Mouse (Mus musculus) yolk sac, embryonic 10.5 days (tissue): ENCODE data around the gene Olfr1410.

ENCODE experiments used
- DNase-seq: peaks from one replicate; pipeline ENCODE4 v3.0.0-alpha.2; 2017; ENCODE audit warnings: low spot score

Olfr1410 gene

DNA sequence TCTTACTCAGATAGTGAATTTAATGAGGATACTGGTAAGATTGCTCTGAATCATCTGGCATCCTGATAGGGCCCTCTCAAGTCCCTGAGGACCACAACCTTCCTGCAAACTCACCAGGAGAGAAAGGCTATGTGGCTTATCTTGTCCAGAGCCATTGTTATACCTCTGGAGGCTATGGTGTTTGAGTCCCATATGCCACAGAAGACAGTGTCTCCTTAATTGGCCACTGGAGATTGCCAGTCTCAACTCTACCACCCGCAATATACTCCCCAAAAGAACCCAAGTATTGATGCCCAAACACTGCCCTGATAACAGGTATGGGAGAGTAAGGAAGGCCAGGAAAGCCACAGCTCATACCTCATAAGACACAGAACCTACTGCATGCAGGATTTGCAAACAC, at the start of gene Olfr1410:
TSS of gene Olfr1410 (plus strand) at position 301 of the 400 bp plus-strand sequence.
- DNase-seq, result no peak

DNA sequence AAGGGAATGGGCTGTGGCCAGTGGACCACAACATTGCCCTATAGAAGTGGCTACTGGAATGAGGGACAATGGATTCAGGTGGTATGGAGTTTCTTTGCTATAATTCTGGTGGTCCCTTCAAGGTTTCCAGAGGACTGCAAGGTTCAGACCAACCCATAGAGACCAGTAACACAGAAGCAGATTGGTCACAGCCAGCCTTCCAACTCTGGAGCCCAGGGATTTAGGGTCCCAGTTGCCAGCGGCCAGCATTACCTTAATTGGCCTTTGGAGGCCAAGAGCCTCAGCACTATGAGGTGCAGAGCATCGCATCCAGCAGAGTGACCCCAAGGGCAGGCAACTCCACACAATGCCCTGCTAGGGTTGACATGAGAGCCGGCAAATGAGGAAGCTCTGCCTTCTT, 34.6 kb upstream of the Olfr1410 start, which contains the start of gene Olfr1413:
TSS of gene Olfr1413 (plus strand) at position 301 of the 400 bp plus-strand sequence.
- DNase-seq, result no peak

DNA sequence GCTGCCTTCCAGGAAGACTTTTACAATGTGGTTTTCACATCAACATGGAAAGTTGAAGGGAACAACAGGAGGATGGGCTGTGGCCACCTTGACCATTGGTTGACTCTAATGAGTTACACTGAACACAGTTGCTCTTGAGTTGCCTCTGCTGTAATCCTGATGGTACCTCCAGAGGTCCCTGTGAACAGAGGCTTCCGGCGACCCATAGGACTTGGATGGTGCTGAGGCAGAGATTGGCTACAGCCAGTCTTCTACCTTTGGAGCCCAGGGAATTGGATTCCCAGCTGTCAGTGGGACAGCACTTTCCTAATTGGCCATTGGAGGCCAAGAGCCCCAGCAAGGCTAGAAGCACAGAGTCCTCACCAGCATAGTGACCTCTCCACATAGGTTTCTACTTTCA, 20.1 kb upstream of the Olfr1410 start, which contains the start of gene Olfr1412:
TSS of gene Olfr1412 (plus strand) at position 301 of the 400 bp plus-strand sequence.
- no peak for DNase-seq

DNA sequence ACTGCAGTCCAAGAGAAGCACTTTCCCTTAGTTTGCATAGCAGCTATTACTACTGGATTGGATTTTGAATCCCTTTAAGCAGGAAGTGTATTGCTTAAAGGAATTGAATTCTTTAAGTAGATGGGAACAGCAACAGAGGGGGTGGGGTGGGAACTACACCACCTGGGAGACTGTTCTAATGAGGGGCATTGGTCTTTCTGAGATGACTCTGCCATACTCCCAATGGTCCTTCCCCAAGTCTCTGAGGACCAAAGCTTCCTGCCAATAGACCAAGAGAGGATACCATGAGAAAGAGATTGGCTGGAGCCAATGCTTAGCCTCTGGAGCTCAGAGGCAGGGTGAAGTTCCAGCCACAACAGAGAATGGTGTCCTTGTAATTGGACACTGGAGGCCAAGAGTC, 11.5 kb upstream of the Olfr1410 start, which contains the start of gene Olfr1411:
TSS of gene Olfr1411 (plus strand) at position 301 of the 400 bp plus-strand sequence.
- no peak for DNase-seq

DNA sequence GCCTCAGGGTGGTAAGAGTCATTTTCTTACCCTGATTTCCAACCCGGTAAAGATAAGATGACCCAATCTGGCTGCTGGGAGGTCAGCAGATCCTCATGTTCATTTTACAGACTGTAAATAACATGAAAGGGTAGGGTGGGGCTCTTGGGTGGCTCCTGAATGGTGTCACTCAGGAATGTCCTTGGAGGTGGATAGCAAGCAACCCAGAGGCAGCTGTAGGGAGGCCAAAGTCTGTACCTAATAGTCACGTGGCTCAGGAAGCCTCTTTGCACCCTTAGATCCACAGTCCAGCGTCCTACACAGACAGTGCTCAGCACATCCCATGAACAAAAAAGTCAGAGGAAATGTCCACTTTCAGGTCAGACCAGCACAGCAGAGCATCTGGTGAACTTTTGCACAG, 9.6 kb upstream of the Olfr1410 start:
- no peak for DNase-seq

DNA sequence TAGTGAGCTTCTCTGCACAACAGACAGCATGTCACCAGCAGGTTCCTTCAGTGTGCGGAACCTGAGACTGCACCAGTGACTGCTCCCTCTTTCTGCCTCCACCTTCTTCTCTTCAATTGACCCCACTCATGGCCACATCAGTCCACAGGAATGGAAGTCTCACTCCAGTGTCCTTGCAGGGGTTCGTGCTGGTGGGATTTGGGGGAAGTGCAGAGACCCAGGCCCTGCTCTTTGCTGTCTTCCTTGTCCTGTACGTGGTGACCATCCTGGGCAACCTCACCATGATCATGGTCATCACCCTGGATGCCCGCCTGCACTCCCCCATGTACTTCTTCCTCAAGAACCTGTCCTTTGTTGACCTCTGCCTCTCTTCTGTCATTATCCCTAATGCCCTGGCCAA, 2.1 kb downstream of the Olfr1410 start:
- no peak for DNase-seq

DNA sequence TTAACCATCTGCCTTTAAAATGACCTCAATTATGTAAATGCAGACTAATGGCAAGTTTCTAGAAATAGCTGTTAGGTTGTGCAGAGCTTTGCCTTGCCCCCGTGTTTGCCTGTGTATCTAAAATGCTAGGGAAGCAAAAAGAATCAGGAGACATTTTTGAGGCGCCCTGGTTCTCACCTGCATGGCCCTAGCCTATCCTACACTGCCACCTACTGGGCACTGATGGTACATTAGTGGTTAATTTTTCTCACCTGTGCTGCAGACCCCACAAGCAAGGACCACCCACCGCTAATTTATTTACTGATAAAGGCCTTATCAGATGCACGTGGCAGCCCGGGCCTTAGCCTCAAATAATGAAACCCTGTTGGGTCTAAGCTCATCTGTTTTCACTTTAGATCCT, 5.4 kb downstream of the Olfr1410 start:
- peak; percentile 9 for DNase-seq

DNA sequence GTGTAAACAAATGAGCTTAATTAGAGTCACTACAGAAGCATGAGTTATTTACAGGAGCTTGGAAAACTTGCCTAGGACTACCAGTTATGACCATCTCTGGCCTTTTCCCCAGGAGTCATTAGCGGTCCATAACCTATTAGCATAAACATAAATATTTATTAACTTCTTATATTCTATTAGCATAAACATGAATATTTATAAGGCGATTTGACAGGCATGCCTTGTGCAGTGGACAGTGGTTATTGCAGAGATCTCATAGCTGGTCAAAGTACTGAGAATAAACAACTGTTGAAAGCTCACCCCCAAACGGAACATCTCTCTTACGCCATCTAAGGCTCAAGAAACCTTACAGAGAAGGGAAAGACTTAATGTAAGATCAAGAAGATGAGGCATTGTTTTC, 7.6 kb downstream of the Olfr1410 start:
- no peak for DNase-seq

DNA sequence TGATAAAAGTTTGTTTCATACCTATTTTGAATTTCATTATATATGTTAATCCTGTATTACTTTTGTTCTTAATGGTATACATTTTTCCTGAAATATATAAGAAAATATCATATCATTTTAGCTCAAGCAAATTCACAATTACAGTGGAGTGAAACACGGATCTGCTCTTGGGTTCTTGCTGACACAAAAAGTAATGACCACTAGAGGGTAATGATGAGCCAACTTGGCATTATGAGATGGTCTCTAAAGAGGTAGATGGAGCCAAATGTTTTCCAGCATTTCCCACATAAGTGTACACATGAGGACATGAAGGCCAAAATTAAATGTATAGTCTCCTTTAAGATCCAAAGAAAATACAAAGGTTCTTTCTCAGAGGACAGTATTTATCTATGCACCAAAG, 8.9 kb downstream of the Olfr1410 start:
- DNase-seq, result no peak

DNA sequence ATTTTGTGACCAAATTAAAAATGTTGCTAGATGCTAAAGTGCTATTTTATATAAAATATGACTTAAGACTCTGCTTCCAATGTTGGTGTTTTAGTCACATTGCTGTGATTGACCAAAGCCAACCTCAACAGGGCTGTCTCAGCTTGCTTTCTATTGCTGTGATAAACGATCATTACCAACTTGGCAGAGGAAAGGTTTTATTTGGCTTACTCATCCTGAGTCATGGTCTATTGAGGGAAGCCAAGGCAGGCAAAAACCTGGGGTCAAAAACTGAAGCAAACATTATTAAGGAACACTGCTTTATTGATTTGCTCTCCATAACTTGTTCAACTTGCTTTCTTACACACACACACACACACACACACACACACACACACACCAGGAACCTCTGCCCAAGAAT, 10.5 kb downstream of the Olfr1410 start:
- no peak for DNase-seq

DNA sequence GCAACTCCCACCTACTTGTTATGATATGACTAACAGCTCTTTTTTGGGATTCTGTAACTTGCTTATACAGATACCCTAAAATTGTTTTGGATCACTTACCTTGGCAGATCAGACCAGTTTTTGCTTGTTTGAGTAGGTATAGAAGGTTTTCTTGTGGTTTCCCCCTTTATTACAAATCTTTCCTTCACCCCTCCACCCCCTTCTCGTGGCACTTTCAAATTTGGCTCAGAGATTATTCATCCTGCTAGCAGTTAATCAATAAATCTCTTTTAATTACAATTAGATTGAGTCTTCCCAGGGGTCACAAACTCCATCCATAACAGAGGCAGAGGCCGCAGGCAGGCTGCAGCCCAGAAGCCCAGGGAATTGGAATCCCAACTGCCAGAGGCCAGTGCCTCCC, 11.9 kb downstream of the Olfr1410 start, which contains the start of gene Olfr12:
TSS of gene Olfr12 (plus strand) at position 301 of the 400 bp plus-strand sequence.
- DNase-seq, result no peak

DNA sequence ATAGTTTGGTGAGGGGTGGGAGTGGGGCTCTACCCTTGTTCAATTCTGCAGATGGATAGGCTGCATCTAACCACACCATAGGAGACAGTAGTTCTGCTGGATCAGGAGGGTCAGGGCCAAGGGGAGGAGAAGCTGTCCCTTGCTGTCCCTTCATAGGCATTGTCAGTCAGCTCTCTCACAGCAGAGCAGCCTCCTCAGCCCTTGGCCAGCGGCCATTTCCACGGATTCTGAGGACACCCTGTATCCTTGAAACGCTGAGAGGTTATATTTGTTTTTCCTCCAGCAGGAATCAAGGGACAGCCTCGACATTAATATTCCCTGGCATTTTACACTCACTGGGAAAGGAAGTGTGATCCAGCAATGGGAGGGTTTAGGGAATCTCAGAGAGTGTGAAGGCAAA, 12.8 kb downstream of the Olfr1410 start:
- DNase-seq, result no peak

DNA sequence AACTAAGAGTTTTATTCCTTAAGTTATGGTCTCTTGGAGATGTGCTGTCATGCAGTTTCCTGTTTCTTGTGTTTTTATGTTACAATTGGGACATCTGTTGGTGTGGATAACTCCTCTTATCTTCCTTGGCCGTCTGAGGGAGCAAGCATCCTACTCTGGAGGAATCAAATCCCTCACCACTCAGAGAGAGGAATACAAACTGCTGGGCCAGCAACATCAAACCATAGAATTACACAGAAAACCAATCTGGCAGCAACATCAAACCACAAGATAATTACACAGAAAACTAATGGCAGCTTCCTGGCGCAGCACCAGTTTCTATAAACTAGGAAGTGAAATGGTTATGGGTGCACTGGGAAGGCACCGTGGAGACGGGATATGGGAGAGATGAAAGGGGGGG, 22.6 kb downstream of the Olfr1410 start:
- DNase-seq, result no peak

DNA sequence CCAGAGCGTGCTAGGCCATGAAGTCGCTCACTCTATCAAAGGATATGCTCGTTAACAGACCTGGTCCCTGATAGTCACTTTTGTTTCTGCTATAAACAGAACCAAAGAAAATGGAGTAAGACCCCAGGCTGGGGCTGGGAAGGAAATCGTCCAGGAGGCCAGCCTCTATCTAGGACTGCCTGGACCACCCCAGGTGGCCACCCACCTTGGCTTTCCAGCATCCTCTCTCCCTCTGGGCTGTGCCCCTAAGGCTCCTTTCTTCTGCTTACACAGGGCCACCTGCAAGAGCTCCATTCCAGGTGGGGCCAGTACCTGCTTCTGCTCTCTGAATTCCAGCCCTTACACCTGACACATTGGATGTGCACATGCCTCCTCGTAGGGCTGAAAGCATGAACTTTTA, 26.6 kb downstream of the Olfr1410 start:
- DNase-seq, result no peak

DNA sequence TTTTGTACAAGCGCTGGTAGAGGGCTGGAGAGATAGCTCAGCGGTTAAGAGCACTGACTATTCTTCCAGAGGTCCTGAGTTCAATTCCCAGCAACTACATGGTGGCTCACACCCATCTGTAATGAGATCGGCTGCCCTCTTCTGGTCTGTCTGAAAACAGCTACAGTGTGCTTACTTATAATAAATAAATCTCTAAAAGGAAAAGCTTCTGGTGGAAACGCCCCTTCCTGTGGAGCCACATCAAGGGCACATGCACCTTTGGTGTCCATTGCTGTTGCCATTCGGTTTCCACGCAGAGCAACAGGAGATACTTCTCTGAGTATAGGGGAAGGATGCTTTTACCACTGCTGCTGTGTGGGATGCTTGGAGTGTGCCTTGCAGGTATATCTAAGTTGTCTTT, 27.4 kb downstream of the Olfr1410 start:
- no peak for DNase-seq

DNA sequence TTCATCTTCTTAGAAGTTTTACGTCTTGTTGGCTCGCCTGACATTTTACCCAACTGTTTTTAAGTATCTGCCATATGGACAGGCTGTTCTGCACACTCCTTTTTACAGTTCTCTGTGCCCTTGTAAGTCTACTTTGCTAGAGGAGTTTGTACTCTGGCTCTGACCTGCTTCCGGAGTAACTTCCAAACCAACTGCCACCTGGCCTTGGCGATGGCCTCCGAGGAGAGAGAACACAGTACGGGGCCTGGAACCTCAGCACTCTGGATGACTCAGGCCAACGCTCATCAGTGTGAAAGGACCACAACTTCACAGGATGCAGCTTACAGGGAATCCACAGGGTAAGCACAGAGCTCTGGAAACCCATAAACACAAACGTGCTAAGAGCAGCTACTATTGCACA, 28.1 kb downstream of the Olfr1410 start:
- no peak for DNase-seq

DNA sequence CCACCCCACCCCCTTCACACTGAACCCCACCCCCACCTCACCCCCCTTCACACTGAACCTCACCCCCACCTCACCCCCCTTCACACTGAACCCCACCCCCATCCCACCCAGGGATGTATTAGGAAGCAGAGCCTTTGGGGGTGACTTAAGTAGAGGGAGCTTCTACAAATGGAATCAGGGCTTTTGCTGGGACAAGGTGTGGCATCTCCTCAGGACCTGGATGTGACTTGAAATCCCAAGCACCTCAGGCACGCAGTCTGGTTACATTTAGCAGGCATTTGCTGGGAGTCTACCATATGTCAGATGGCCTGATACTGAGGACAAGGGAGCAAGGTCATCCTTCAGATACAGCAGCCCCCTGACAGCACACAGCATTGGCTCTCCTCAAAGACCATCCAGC, 29.0 kb downstream of the Olfr1410 start:
- DNase-seq, result no peak

DNA sequence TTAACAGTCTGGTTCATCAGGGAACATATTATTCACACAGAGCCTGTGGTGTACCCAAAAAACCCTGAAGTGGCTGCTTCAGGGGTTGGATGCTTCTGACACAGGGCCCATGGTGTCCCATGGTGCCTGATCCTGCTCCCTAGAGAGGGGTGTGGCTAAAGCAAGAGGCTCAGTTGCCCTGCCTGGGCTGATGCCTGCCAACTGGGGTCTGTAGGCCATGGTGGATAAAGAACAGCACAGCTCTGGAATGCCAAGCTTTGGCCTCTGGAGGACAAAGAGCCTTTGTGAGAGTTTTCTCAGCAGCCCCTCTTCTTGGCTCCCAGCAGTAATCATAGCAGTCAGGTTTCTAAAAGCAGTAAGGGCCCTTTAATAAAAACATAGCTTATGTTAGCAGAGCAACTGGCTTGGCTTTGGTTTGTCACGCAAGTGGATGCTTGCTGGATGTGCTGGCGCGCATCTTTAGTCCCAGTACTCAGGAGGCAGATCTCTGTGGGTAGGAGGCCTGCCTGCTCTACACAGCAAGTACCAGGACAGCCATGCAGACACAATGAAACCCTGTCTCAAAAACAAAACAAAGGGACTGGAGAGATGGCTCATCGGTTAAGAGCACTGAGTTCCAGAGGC, 29.5 kb downstream of the Olfr1410 start:
- DNase-seq, result no peak

DNA sequence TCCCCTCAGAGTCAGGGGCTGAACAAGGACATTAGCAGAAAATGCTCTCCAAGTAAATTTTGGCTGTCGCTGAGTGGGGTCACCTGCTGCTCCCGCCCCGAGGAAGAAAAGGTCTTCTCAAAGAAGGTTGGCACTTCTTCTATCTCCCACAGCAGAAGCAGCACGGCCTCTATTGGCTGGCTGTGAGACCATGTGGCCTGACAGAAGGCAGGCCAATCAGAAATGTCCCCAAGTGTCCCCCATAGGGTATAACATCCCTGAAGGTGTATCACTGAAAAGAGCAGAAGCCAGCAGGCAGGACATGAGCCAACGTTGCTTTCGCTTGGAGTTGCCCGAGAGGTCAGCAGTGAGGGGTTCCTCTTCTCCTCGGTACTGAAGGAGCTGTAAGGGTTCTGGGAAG, 30.4 kb downstream of the Olfr1410 start:
- DNase-seq, result no peak

DNA sequence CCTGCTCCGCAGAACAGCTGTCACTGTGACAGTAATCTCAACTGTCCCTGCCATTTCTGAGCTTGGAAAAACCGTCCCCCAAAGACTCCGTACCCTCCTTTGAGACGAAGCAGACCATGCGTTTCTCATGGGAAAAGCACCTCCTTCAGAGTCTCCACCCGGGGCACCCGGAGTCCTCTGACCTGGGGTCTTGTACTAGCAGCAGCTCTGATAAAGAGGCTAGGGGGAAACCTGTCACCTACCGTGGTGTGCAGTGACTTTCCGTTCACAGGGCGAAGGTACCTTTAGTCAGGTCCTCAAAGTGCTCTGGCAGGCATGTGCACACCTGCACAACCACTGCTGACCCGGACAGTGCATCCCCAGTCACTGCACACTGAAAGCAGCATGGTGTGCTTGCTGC, 31.1 kb downstream of the Olfr1410 start:
- DNase-seq, result no peak

DNA sequence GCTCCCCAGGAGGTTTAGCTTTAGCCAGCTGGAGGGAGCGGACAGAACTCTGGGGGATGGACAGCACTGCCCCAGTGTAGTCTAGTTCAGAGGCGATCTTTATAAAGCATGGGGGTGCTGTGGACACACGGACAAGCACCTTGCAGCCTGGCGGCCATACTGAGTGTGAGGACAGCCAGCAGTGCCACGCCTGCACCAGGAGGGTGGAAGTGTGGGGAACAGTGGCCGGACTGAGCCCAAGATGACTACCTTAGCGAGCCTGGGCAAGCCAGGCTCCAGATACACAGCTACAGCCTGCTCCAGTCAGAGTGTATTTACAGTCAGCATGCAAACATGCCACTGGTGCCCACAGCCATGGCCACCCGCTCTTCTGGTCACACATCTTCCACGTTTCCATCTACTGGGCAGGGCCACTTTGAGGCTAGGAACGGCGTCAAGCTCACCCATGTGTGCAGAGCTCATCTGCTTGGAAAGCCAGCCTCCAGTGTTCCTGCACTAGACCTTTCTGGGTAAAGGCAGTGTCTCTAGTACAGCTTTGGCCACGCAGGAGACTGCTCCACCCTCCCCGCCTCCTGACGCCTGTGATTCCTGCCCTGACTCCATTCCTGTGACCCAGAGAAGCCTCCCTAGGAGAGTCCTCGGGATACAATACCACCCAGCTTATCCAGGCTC, 32.1 kb downstream of the Olfr1410 start:
- DNase-seq, result no peak

DNA sequence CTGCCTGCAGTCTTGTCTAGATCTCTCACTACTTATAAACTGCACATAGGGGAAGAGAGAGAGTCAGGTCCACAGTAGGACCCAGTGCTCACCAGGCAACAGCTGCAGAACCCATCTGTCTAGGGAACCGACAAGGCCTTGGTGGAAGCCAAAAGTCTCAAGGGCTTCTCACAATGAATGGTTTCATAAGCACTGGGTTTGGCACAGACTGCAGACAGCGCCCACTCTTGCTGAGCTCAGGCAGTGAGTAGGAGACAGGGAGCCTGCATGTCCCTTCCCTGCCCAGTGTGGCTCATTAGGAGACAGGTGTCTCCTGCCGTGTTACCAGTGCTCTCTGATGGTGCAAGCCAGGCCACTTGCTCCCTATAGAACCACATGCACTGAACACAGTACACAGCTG, 32.6 kb downstream of the Olfr1410 start:
- no peak for DNase-seq

DNA sequence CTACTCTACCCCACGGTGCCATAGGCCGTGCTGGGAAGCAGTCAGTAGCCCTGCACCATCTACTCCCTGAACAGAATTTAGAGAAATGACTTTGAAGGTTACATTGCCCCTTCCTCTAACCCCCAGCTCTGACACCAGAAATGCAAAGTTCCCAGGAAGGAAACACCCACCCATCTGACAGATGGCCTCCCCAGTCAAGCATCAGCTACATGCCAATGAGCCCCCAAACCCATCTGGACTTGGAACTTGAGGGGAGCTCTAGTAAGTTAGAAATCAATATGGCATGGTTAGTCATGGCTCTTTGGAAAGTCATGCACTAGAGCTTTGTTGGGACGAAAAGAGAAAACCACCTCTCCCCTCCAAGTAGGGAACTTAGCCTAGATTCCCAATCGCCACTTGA, 33.2 kb downstream of the Olfr1410 start:
- no peak for DNase-seq

DNA sequence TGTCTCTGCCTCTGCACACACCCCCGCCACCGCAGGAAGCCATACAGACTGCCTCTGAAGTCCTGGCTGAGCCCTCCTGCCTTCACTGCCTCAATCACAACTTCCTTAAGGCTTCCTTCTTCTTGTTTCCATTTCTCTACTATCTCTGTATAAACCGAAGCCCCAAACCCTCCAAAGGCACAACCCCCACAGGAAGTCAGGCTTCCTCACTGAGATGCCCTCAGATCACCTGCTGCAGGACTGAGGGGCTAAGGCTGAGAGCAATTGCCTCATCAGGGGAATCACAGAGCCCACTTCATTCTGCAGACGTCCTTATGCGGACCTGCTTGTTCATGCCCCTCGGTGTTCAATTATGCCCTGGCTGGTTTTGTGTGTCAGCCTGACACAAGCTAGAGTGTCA, 34.8 kb downstream of the Olfr1410 start:
- DNase-seq, result no peak
